Mouse (Mus musculus): ENCODE results near the gene Tbc1d24. TPM values are rescaled to one million over a fixed set of nuclear protein-coding genes. Genes with fewer than 3 reads are reported as not detected.
"Not testable (repeated sequence)": the region's sequence is repeated elsewhere in the genome, so short reads cannot be mapped to it uniquely, and the experiment has no call there.

Tbc1d24 gene
- total RNA-seq, 2 experiments from 2014 or later = 70.4 to 74.8 TPM

DNA sequence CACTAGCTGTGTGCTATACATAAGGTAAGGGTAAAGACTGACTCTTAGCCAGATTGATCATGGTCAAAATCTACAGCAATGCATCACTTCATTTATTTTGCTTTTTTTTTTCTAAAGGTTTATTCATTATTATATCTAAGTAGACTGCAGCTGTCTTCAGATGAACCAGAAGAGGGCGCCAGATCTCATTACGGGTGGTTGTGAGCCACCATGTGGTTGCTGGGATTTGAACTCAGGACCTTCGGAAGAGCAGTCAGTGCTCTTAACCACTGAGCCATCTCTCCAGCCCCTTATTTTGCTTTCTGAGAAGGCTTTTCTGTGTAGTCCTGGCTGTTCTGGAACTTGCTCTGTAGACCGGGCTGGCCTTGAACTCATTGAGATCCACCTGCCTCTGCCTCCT is 72.4 kb downstream of the Tbc1d24 start:
- DNase-seq (ENCODE audit: extremely low spot score in 1 of 2, low spot score in 2 of 2) = not testable (repeated sequence)

DNA sequence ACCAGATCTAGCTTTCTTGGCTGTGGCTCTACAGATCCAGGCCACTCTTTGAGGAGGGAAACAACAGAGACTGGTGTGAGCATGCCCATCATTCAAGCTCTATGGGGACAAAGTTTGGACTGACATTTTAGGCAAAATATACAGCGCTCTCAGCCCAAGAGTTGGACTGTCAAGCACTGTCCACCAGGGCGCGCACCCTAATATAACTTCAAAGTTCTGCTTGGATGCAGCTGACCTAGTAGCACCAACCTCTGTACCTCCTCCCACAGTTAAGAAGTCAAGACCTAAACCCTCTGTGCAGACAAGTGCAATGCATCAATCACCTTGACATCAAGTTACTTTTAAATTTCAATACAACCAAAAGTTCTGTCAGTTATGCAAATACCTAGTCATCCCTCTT is 73.8 kb downstream of the Tbc1d24 start:
- DNase-seq (ENCODE audit: extremely low spot score in 1 of 2, low spot score in 2 of 2) = no peak

More for the DNA sequence above, 72.4 kb downstream of the Tbc1d24 start:
- intact Hi-C loops (cut with DNase I) = not testable (repeated sequence)

DNA sequence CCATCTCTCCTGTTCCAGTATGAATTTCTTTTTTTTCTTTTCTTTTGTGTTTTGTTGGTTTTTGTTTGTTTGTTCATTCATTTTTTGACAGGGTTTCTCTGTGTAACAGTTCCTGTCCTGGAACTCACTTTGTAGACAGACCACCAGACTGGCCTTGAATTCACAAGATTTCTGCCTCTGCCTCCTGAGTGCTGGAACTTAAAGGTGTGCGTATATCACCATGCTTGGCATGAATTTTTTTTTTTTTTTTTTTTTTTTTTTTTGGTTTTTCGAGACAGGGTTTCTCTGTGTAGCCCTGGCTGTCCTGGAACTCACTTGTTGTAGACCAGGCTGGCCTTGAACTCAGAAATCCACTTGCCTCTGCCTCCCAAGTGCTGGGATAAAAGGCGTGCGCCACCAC is 76.1 kb downstream of the Tbc1d24 start:
- DNase-seq (ENCODE audit: extremely low spot score in 1 of 2, low spot score in 2 of 2); intact Hi-C loops (cut with DNase I): not testable (repeated sequence)

More for the DNA sequence above, 73.8 kb downstream of the Tbc1d24 start:
- intact Hi-C loops (cut with DNase I) = no loop called here

GRCm38 (mm10) chr17:24127592-24127991 is 77.8 kb downstream of the Tbc1d24 start:
- intact Hi-C loops (cut with DNase I) = no loop called here
- no peak for DNase-seq (ENCODE audit: extremely low spot score in 1 of 2, low spot score in 2 of 2)

DNA sequence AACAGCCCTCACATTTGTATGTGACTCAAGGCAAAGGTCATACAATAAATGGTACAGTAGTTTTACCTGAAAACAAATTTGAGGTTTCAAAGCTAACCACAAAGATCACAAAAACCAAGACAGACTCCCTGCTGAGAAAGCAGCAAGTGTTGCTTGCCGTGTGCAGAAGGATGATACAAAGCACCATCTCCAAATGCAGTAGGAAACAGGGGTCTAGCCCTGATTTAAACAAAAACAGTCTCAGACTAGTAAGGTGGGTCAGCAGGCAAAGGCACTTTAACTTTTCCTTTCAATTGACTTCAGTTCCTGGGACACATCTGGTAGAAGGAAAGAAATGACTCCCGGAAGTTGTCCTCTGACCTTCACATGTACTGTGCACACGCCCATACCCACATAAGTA is 78.6 kb downstream of the Tbc1d24 start:
- no peak for DNase-seq (ENCODE audit: extremely low spot score in 1 of 2, low spot score in 2 of 2)
- intact Hi-C loops (cut with DNase I) = no loop called here

Small RNA genes lying within 50 kb of the gene (microRNA-seq; reads per million reads assigned to microRNA genes)
- gene Mir5134 (4.0 reads per million, percentile 11 among the genes with 10 or more reads in this experiment), gene Mir6965 (1.7 reads per million)

Other genes with a start within 250 kb of the Tbc1d24 start
- gene Prss30, start 225.0 kb downstream of the Tbc1d24 start, total RNA-seq (2021) = under 1 TPM in 1 of 2 experiments, not detected in 1; 0.30 TPM
- gene Prss22, start 207.5 kb downstream of the Tbc1d24 start, total RNA-seq (2021) = under 1 TPM; 0.53 to 0.69 TPM
- not detected for gene Prss27, start 167.4 kb downstream of the Tbc1d24 start, total RNA-seq (2021)
- gene Kctd5, start 132.1 kb downstream of the Tbc1d24 start, total RNA-seq (2021) = 10 to 100 TPM; 51.9 to 56.8 TPM
- gene Pdpk1, start 54.6 kb downstream of the Tbc1d24 start, total RNA-seq (2021) = 10 to 100 TPM; 75.3 to 81.9 TPM
- 10 to 100 TPM; 33.3 to 36.0 TPM for gene Amdhd2, start 41.8 kb downstream of the Tbc1d24 start, total RNA-seq (2021)
- 1,000 to 10,000 TPM; 1,322 to 1,387 TPM for gene Atp6v0c, start 35.9 kb downstream of the Tbc1d24 start, total RNA-seq (2021)
- 10 to 100 TPM; 13.1 to 14.4 TPM for gene Ntn3, start 4.0 kb upstream of the Tbc1d24 start, total RNA-seq (2021)
- 10 to 100 TPM in 1 of 2 experiments, 1 to 10 TPM in 1; 8.9 to 10.4 TPM for gene Tedc2, start 15.3 kb upstream of the Tbc1d24 start, total RNA-seq (2021)
- 1 to 10 TPM; 6.2 to 7.2 TPM for gene Ccnf, start 45.9 kb upstream of the Tbc1d24 start, total RNA-seq (2021)
- gene Abca17, start 145.5 kb upstream of the Tbc1d24 start, total RNA-seq (2021) = 1 to 10 TPM; 1.1 TPM
- gene Abca3, start 146.4 kb upstream of the Tbc1d24 start, total RNA-seq (2021) = 100 to 1,000 TPM; 129 to 135 TPM
- 100 to 1,000 TPM; 164 to 166 TPM for gene Rnps1, start 209.0 kb upstream of the Tbc1d24 start, total RNA-seq (2021)
- gene Eci1, start 221.1 kb upstream of the Tbc1d24 start, total RNA-seq (2021) = 10 to 100 TPM; 15.1 to 16.9 TPM
- gene Dnase1l2, start 237.5 kb upstream of the Tbc1d24 start, total RNA-seq (2021) = 1 to 10 TPM; 5.7 to 6.5 TPM

All from left cerebral cortex, postnatal 10 days (tissue).